Mouse (Mus musculus): ENCODE measurements around the gene Fosb.

Fosb gene

DNA sequence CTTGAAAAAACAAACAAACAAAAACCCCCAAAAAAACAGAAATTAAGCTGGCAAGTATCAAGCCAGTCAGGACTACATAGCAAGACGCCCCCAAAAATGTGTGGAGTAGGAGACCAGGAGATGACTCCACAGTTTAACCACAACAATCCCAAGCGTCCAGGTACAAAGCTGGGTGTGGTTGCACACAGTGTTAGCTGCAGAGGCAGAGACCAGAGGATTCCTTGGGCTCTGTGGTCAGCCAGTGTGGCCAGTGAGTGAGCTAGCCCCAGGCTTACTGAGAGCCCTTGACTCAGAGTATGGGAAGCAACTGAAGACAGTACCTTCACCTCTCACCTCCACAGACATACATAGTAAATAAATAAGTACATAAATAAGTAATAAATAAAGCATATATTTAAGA, 22.1 kb upstream of the Fosb start:
- DNase-seq (ENCODE audit: low spot score in 2 of 2), result no peak

DNA sequence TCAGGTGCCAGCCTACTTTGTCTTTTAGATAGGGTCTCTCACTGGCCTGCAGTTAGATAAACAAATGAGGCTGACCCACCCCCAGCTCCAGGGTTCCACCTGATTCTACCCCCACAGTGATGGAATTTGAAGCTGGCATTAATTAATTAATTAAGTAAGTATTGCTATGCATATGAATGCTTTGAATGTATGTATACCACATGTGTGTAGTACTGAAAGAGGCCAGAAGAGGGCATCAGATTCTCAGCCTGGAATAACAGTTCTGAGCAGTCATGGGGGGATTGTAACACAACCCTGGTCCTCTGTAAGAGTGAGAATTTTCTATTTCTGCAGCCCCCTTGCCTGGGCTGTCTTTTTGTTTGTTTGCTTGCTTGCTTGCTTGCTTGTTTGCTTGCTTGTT, 18.6 kb upstream of the Fosb start:
- DNase-seq (ENCODE audit: low spot score in 2 of 2), result no peak

DNA sequence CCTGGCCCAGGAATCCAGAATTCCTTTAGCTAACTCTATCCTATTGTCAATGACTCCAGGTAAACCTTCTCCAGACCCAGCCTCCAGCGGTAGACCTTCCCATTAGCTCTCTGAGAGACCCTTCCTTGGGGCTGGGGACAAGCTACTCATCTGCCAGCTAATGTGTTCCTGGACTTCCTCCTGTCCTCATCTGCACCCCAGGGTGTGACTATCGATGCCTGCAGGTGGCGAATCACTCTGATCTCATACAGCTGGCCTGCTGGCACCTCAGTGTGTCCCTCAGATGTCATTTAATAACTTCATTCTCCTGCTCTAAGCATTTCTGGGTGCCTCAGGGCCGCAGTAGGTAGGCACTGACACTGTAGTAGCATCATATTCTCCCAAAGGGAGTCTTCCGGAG, 17.9 kb upstream of the Fosb start:
- DNase-seq (ENCODE audit: low spot score in 2 of 2), result no peak

DNA sequence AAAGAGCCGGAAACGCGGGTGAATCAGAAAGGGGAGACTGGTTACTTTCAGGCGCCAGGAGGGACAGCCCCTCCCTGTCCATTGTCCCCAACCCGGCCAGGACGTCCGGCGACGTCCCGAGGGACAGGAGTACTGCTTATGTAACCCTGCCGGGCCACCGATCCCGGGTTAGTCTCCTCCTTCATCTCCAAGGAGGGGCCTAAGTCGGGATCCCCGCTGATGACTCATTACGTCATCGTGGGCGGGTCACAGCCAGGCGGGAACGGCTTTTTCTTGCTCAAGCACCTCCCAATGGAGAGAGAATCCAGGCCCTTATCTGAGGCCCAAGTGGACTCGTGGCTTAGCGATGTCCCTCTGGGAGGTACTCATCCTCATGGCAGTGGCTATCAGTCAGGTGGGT, 17.3 kb upstream of the Fosb start:
- peak; percentile 35 to 41 for DNase-seq (ENCODE audit: low spot score in 2 of 2)

DNA sequence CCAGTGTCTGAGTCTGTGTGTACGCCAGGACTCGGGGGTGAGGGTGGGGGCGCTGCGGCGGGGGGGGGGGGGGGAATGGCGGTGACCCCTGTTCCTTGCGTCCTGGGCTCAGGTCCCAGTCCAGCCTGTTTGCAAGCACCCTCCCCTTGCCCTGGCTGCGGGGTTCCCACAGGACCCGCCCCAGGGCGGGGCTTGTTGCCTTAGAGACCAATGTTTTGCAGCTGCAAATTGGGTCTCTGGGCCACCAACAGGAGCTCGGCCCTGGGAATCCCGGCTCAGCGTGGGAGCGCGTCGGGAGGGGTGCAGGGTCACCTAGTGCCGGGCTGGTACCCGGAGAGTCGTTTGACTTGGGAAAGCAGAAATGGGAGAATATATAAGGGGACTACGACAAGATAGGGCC, 16.5 kb upstream of the Fosb start:
- peak; percentile 49 to 63 for DNase-seq (ENCODE audit: low spot score in 2 of 2)

DNA sequence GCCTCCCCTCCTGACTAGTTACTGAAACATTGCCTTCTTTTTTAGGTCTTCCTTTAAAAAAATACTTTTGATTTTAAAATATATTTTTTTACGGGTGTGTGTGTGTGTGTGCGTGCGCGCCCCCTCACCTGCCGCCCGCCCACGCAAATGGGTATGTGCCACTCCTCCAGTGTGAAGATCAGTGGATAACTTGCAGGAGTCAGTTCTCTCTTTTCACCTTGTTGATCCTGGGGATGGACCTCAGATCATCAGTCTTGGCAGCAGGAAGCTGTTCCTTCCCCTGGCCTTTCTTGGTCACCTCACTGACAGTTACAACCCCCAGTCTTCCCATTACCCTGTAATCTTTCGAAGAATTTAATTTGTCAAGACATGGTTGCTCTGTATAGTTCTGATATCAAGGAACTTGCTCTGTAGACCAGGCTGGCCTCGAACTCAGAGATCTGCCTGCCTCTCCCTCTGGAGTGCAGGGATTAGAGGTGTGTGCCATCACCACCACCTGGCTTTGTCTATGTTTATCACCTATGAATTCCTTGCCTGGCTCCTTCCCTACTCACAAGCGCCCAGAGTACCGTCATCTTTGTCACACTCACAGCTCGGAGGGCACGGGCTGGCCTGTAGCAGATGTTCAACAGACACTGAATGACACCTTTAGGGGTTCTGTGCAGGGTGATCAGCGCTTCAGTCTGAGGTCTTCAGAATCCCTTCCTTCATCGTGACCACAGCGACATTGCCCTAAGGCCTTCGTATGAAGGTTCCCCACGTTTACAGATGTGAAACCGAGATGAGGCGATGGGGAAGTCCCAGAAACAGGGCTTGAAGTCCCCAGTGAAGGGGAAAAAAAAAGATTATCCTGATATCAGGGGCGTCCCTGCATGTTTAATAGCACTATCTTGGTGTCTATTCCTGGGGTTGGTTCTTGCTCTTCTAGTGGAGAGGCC, 15.7 kb upstream of the Fosb start:
- DNase-seq (ENCODE audit: low spot score in 2 of 2), result peak; percentile 57 to 65

DNA sequence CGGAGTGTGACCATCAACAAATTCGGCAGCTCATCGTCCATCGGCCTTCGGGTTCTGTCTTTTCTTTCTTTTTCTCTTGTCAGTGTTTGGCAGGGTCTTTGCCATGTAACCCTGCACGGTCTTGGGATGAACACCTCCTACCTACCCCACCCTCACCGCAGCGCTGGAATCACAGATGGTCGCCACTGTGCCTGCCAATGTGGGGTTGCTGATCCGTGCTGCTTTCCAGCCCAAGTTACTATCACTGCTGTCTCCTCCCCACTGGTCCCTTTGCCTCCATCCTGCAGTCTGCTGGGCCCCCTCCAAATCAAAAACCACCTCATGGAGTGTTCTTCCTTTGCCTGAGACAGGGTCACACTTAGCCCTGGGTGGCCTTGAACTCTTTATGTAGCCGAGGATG, 14.4 kb upstream of the Fosb start:
- no peak for DNase-seq (ENCODE audit: low spot score in 2 of 2)

DNA sequence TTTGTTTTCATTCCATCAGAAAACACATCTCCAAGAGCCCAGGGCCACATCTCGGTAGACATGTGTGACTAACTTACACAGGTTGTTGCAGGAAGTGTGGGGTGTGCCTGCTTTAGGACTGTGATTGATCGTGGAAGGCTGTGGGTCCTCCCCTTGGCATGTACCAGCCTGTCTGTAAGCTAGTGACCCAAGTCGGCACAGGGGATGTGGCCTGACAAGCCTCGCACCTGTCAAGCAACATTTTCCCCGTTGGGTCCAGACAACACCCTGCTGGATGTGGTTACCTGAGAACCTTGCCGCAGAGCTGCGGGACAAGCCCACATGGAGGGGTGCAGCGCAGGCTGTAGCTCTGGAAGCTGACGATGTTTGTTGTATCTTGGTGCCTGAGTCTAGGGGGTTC, 12.6 kb upstream of the Fosb start:
- no peak for DNase-seq (ENCODE audit: low spot score in 2 of 2)

DNA sequence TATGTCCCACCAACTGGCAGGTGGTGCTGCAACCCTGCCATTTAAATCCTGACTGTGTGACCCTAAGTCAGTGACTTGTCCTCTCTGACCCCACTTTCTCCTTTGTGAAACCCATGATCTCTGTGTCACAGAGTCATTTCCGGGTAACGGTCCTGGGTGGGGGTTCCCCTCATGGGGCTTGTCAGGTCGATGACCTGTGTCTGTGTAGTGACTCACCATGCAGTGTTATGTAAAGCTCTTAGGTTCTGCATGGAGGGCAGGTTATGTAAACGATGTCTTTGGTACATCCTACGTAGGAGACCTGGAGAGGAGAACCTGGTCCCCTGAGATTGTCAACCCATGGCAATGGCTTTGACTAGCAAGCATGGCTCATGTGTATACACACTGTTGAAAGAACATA, 11.6 kb upstream of the Fosb start:
- DNase-seq (ENCODE audit: low spot score in 2 of 2), result peak; percentile 69 to 74

DNA sequence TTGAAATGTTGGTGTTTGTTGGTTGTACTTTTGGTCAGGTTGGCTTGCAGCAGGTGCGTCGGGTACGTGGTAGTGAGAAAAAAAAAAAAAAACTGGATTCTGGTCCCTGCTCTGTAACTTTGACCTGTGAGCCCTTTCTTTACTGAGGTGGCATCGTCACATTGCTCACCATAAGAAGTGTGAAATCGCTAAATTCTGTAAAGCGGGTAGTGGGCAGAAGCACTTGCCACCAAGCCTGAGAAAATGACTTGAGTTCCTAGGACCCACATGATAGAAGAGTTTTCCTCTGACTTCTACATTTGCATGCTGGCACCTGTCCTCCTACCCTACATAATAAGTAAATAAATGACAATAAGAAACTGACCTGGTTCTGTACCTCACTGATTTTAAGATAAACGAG, 10.8 kb upstream of the Fosb start:
- no peak for DNase-seq (ENCODE audit: low spot score in 2 of 2)

DNA sequence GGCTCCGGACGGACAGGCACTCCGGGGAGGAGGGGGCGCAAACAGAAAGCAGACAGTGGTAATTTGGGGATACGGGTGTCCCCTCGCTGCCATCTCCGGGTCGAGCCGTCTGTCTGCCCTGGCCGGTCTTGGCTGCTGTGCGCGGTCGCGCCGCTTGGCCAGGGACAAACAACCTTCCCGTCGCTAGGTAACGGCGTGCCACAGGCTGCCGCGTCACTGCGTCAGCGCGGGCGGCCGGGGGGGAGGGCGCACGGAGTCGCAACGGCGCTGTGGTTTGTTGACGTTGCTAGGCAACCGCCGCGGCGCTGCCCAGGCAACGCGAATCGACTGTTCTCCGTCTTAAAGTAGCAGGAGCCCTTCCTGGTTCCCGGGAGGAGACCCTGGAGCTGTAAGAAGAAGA, 10.1 kb upstream of the Fosb start:
- peak; percentile 92 for DNase-seq (ENCODE audit: low spot score in 2 of 2)

DNA sequence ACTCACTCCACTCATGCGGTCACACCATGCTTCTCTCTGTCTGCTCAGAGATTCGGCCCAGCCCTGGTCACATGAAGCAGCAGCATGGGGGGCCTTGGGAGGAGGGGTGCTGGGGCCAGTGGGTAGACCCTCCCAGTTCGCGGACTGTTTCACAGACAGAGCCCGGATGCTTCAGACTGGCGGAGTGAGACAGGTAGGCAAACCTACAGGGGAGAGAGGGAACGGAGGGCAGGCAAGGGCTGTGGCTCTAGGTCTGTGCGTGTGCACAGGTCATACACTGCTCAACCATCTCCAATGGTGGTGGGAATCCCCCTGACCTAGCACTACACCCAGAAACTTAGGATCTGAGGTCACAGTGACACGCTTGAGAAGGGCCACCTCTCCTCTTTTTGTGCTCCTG, 9.6 kb upstream of the Fosb start:
- no peak for DNase-seq (ENCODE audit: low spot score in 2 of 2)

DNA sequence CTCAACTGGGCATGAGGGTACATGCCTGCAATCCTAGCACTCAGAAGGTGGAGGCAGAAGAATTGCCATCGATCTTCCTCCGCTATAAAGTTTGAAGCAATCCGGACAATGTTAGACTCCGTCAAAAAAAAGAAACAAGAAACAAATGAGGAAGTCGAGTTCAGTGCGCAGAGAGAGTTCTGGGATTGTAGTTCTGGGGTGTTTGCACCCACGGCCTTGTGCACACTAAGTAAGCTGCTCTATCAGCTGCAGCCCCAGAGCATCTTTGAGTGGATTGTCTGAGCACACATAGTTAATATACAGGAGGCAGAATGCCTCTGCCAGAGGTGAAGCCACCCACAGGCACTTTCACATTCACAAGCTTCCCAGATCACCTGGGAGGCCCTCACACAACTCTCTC, 8.8 kb upstream of the Fosb start:
- DNase-seq (ENCODE audit: low spot score in 2 of 2), result no peak

DNA sequence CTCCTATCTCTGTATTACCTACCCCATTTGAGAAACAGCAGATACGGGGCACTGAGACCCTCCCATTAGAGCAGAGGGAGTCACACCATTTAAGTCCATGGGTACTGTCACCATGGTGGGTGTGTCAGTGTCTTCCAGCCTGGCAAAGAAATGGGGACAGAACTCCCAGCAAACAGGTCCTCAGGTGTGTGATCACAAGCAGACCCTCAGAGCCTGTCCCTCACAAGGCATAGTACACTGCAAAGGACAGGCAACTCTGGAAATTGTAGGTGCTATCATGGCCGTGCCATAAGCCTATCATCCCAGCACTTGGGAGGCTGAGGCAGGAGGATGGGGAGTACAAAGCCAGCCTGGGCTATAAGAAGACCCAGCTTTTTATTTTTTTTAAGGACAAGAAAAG, 8.3 kb upstream of the Fosb start:
- DNase-seq (ENCODE audit: low spot score in 2 of 2), result no peak

DNA sequence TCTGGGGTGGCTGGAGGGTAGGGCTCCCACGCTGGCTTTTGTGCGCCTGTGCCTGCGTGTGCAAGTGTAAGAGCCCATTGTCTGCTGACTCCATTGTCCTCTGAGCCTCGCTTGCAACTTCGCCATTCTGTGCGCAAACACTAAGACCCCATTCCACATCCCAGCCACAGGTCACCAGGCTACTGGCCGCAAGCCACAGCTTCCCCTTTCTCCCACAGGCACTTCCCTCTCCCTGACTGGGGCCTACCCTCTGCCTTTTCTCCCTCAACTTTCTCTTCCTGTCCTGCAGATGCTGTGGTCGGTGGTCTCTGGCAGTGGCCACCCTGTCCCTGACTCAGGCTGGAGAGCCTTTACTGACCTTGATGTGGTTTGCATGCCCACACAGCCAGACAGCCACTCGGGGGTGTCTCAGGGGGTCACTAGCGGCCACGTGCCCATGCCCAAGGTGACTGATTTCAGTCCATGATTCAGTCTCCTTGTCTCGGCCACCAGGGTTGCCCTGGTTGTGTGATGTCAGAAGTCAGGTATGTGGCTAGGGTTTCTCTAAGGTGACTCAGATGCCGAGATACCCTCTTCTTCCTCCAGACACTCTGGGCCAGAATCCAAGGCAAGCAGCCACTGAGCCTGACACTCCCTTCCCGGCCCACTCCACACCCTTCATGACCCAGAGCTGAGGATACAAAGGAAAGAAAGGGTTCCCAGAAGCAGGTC, 6.8 kb upstream of the Fosb start:
- DNase-seq (ENCODE audit: low spot score in 2 of 2), result peak; percentile 34 to 60

DNA sequence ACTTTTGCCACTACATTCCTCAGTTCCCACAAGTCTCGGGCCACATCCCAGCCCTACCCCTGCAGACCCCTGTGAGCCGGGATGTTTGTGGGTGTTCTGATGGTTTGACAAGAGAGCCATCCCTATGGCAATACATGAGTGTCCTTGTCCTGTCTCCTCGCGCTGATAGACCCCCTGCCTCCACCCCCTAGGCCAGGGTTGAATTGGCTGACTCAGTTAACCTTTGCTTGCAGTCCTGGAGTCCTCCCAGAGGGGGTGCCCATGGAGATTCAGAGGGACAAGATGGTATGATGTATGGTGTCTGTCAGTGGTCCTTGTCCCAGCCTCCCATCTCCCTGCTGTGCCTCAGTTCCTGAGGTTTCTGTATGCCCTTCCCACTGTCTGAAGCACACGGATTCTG, 4.2 kb upstream of the Fosb start:
- DNase-seq (ENCODE audit: low spot score in 2 of 2), result no peak

DNA sequence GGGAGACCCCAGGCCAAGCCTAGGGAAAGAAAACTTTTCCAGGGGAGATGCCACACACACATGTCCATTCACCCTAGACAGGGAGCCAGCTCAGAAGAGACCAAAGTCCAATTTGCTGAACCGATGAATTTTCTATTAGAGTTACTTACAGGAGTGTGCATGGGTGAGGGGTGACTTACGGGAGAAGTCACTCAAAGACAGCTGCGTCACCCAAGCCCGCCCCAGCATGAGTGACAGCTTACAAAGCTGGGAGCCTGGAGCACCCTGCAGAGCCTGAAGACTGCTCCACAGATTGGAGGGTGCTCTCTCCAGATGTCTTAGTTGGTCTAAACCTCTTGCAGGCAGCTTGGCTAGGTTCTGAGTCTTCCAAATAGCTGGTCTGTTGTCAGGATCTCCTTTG, 2.1 kb upstream of the Fosb start:
- no peak for DNase-seq (ENCODE audit: low spot score in 2 of 2)

DNA sequence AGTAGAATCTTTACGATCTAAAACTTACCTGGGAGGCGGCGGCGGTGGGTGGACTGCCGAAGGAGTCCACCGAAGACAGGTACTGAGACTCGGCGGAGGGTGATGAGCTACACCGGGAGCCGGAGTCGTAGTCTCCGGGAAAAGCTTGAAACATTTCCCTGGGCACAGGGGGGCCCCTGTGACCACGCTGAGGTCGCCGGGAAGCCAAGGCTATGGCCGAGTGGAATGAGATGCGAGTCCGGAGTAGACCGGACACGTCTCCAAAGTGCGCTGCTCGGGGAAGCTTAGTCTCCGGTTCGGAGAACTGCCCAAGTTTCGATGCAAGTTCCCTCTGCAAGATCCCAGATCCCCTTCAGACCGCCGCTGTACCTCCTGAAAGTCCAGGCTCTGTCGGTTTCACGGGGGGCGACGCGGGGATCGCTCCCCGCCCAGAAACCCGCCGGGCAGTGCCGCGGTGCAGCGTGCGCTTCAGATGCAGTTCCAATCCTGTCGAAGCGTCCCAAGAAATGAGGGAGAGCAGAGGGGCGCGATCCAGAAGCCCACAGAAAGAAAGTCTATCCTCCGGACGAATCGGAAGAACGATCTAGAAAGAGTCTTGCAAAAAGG, 470 bp downstream of the Fosb start:
- no peak for DNase-seq (ENCODE audit: low spot score in 2 of 2)

DNA sequence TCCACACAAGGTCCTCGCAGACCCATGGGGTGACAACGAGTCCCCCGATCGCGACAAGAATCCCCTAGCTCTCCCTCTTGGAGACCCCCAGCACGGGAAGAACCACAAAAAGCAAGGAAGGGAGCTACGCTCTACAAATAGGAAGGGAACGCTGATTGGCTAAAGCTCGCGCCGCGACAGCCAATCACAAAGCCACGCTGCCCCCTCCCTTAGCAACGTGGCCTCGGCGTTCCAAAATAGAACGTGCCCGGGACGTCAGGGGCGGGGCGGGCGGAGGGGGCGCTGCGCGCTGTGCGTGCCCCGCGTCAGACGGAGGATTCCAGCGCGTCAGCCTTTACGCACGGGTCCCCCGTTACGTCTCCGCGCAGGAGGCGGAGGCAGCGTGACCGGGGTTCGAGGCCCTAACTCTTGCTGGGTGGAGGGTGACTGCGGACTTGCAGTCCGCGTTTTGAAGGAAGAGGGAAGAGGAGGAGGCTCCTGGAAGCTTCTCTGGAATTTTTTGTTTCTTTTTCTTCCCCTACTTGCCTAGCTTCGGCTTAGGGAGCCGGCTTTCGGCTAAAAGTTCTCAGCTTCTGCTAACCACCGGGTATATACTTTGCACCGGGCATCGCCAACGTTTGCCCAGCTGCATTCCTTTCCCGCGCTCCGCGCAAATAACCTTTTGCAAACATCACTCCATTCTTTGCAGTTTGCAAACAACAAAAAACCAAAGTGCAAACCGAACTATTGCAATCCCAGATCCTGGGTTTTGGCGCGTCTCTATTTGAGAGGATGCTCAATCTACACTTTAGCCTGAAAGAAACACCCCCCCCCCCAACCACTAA, 1.2 kb downstream of the Fosb start:
- DNase-seq (ENCODE audit: low spot score in 2 of 2), result peak; percentile 95

DNA sequence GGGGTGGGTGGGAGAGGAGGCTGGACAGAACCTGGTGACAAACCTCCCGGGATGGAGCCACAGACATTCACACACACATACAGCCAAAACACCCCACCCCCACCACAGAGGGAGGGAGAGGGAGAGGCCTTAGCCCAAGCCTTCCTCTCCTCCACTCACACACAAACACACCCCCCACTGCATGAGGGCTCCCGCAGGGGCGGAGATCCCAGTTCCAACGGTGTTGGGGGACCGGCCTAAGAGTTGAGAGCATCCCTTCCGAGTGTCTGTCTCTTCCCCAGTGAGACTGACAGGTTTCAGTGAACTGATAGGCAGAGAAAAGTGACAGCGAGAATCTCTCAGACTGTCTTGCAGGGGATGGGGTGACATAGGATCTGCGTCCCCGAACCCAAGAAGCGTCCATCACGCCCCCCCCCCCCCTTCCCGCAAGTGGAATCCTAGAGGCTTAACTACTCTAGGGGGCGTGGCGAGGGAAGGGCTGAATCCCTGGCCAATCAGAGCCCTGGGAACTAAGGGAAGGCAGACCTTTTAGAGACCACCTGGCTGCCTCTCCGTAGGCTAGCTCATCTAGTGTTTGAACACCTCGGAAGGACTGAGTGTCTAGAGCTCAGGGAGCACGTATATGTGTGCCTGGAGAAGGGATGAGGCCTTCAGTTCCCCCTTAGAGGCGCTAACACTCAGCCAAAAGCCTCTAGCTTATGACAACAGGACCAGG, 2.0 kb downstream of the Fosb start:
- peak; percentile 61 to 72 for DNase-seq (ENCODE audit: low spot score in 2 of 2)
